Mouse (Mus musculus) R1 (cell line): Measurements from ENCODE around the gene Zfp575.

ENCODE experiments used
- DNase-seq: peaks from one replicate; pipeline ENCODE4 v3.0.0-alpha.2; 2018; ENCODE audit warnings: low read depth, low spot score

Zfp575 gene

DNA sequence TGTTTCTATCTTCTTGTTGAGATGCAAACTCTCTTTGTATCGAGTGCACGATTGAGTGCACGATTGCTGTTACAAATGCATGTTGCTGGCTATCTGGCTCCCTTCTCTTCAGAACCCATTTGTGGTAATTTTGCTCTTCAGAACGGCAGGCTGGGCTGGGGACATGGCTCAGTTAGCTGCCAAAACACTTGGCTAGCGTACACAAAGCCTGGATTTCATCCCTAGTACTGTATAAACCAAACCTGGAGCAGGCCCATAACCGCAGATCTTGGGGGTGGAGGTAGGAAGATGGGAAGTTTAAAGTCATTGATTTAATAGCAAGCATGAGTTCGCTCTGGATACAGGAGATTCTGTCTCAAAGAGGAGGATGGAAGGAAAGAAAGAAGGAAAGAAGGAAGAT, 18.1 kb upstream of the Zfp575 start:
- DNase-seq = no peak

DNA sequence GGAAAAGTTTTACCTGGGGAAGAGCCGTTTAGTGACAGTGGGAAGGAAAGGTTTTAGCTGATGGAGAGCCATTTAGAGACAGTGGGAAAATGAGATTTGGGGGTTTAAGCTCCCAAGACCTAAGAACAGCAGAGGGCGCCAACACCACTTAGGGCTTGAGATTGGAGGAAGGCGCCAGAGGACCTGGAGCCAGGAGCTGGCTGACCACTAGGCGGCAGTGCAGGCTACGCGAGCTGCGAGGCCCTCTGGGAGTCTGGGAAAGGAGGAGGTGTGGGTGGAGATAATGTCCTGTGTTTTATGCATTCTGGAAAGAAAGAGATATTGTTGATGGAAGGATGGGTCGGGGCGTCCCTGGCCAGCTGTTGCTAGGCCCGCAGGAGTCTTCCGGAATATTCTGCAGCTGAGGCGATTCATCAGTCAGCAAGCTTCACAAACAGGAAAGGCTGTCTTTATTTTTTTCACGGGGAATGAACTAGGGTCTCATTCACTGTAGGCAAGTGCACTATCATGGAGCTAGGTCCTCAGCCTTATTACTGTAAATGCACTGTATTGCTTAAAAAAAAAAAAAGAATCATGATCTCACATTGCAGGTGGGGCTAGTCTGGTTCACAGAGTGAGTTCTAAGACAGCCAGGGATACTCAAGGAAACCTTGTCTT, 13.6 kb upstream of the Zfp575 start:
- peak; percentile 95 for DNase-seq

DNA sequence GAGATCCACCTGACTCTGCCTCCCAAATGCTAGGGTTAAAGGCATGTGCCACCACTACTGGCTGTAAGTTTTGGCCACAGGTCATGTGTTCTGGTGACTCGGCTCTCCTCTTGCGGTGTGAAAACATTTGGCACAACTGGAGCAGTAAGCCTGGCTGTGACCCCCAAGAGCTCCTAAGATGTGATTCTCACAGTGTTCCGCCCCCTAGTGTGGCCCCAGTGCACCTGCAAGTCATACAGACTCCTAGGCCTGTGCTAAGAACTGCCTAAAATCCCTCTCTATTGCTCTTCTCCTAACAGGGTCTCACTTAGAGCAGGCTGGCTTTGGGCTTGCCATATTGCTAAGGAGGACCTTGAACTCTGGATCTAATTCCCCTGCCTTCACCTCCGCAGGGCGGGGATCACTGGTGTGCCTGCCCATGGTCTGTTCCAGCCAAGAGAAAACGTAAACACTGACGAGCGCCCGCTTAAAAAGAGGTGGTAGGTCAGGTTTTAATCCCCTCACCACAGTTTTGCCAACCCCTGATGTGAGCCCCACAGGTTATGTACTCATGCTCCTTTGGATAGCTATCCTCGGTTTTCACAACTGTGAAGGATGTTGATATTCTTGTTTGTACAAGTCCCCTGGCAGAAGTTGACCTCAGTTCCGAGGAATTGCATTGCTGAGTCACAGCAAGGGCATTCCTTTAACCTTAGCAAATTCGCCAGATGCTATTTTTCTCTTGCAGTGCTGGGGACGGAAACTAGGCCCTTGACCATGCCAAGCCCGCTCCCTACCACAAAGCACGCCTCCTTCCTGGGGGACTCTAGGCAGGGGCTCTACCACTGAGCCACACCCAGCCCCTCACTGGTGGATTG, 12.0 kb upstream of the Zfp575 start:
- DNase-seq = peak; percentile 77

DNA sequence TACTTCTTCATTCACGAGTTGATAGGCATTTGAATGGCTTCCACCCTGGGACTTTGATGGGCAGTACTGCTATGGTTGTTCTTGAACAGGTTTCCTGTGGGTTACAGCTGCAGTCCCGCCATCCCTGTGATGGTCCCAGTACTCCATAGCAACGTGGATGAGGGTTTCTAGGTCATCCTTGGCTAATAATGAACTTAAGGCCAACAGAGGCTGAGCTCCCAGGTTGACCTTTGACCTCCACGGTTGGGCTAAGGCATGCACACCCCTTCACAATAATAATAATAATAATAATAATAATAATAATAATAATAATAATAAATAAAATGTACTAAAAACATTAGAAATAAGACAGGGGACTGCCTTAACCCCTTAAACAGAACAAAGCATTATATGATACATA, 10.7 kb upstream of the Zfp575 start:
- no peak for DNase-seq

DNA sequence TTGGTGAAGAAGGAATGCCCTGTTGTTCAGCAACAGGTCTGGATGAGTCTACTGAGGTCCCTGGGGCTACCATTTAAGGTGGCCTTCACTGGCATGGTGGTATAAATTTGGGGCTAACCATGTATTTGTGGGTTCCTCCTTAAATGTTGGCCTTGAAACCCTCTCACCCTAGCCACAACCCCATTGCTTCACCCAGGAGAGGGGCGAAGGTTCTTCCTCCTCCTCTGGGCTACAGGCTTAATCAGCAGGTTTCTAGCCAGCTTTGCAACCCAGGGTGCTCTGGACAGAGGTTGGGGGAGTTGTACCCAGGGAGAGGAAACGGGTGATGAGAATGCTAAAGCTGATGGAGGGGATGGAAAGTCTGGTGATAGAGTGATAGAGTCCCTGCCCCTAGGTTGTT, 8.0 kb upstream of the Zfp575 start:
- DNase-seq = no peak

DNA sequence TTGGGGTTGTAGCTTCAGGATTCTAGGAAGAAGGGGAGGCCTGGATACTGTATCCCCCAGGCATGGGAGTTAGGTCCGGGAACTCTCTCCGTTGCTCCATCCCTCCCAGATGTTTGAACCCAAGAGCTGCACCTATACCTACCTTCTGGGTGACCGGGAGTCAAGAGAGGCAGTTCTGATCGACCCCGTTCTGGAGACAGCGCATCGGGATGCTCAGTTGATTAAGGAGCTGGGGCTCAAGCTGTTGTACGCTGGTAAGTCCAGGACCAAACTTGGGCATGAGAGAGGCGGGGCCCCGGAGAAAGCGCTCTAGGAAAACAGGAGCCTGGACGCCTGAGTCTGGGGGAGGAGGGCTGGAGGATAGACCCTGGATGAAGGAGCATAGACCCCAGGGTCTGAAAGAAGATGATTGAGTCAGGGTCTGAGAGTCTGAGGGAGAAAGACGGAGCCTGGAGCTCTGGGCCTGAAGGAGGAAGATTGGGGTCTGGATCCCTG, 6.9 kb upstream of the Zfp575 start:
- DNase-seq = peak; percentile 47

DNA sequence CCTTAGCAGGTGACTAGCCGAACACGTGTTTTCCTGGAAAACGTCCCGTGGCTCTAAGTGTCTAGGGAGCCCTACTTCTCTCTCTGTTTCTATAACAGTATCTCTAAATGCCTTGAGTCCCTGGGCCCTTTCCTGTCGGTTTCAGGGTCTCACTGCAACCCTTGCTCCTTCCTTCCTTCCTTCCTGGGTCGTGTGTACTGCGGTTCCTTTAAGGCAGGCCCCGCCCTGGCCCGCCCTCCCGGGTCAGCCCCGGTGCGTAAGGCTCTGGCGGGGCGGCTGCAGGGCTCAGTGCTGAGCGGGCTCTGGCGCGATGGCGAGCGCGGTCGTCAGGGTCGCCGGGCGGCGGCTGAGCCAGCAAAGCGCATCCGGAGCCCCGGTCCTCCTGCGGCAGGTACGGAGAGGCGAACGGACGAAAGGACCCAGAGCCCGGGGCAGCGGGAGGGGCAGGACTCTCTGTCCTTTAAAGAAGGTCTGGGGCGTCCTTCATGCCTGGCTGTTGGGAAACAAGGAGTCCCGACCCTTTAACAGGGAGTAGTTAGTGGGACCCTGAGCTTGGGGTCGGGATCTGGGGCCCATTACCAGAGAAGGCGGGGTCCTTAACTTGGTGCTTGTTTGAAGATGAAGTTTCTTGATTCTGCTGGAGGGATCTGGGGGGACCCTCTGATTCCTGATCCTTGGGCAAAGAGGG, 6.3 kb upstream of the Zfp575 start:
- DNase-seq = peak; percentile 78

DNA sequence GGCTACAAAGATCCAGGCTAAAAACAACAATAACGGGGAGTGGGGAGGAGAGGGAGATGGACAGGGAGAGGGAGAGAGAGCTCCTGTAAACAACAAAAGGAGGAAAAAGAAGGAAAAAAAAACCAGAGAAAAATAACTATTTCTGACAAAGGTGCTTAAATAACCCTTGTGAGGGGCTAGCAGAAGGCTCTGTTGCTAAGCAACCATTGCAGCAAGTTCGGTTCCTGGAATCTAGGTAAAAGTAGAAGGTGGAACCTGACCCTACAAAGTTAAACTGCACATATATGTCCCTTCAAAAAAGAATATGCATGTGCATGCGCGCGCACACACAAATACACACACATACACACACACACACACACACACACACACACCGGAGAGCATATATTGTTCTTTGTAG, 5.3 kb upstream of the Zfp575 start:
- peak; percentile 53 for DNase-seq

DNA sequence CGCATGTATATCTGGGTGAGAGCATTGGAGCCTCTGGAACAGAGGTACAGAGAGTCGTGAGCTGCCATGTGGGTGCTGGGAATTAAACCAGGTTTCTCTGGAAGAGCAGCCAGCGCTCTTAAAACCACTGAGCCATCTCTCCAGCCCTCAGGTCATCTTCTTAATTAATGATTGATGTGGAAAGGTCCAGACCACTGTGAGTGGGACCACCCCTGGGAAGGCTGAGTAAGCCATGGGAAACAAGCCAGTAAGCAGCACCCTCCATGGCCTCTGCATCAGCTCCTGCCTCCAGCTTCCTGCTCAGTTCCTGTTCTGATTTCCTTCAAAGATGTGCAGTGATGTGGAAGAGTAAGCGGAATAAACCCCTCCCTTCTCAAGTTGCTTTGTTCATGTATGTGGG, 4.7 kb upstream of the Zfp575 start:
- no peak for DNase-seq

DNA sequence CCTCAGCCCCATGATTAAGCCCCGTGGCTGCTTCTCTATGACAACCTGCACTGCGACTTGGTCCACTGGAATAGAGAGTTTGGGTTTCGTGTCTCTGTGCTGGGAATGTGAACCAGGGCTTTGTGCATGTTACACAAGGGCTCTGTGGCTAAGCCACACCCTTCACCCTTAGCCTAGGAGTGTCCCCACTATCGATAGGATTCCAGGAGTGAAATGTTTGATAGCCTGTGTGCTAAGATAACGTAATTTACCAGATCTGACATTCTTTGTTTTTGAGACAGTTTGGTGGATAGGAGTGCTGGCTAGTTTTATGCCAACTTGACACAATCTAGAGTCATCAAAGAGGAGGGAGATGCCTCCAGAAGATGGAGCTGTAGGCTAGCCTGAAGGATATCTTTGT, 4.3 kb upstream of the Zfp575 start:
- DNase-seq = no peak

DNA sequence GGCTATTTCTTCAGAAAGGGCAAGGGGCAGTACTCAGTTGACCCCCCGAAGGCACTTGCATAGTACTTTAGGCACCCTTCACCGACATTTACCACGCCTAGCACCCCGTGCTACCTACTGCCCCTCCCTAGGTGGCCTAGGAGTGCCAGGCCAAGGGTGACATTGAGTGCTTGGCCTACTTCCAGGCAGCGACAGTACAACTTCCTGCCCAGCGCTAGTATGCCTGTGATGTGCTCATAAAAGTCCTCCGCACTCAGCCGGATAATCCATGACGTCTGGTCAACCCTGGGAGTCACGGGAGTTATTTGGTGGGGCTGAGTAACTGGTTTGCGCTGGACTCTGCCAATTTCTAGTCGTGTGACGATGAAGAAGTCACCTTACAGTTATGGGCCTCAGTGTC, 895 bp upstream of the Zfp575 start:
- DNase-seq = no peak

DNA sequence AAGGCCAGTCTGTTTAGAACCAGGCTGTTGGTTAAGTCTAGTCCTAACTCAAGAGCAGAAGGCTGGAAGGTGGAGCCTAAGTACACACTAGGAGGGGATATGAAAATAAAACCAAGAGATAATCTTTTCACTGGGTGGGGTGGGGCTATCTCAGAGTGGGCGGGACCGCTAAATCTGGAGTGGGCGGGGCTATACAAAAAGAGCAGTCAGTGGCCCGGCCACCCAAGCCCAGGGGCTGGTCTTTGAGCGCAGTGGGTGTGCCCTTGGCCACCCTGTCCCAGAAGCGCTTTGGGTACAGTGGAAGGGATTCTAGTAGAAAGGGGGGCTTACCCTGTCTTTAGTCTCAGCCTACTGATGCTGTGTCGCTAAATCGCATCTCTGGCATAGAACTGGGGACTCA, 613 bp downstream of the Zfp575 start:
- DNase-seq = no peak

DNA sequence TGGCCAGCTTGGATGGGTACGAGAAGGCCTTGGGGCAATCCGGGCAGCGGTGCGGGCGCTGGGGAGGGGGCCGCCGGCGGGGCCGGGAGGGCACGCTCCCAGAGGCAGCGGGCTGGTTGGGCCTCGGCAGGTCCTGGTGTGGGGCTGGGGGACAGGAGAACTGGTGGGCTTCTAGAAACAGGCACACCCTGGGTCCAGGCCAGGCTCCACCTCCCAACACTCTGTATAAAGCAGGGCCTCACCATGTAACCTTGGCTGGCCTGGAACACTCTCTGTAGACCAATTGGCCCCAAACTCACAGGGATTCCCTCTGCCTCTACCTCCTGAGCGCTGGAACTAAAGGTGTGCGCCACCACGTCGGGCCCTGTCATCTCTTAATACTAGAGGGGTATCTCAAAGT, 1.4 kb downstream of the Zfp575 start:
- DNase-seq = peak; percentile 44

DNA sequence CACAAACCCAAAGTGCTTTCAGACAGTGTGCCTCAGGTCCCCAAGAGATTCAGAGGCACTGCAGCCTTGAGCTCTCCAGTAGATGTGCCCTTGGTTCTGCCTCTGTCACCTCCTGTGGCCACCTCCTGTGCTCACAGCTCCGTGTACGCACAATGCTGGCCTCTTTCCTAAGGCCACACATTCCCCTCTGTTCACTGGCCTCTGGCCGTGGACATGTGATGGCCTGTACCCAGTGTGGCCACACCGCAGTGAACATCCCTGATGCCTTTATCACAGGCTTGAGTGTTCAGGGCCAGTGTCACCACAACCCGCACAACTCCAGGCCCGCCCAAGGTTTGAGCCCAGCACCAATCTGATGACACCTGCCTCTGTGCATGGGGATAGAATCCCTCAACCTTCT, 2.6 kb downstream of the Zfp575 start:
- no peak for DNase-seq

DNA sequence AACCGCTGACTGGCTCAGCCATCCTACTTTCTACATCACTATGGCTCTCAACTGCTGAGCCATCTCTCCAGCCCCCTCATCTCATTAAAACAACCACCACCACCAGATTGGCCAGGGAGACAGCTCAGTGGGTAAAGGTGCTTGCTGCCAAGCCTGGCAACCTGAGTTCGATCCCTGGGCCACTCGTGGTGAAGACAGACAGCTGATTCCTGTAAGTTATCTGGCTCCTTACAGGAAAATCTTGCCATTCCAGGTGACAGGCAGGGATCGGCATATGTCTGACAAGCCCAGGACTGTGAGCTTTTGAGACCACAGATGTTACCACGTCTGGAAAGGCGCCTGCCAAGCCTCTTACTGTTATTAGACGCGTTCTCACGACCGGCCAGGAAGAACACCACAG, 9.6 kb downstream of the Zfp575 start:
- no peak for DNase-seq

DNA sequence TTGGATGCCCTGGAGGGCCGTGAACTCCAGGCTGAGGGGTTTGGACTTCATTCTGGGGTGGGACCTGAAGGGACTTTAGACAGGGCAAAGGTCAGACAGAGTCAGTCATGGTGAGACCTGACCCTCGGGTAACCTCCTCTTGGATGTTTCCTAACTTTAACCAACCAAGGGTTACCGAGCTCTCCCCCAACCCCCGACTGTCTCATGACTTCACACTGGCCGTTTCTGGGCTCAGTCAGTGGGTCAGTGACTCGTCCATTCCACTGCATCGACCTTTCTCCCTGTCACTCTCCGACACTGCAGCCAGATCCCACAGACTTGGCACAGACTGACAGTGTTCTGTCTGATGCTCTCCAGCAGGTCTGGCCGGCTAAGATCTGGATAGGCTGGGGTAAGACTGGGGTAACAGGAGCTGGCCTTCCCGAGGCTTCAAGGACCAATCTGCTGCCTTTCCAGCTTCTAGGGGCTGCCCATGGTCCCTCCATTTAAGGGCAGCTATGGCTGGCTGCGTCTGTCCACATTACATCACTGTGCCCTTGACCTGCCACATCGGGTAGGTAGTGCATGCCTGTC, 13.1 kb downstream of the Zfp575 start:
- no peak for DNase-seq

DNA sequence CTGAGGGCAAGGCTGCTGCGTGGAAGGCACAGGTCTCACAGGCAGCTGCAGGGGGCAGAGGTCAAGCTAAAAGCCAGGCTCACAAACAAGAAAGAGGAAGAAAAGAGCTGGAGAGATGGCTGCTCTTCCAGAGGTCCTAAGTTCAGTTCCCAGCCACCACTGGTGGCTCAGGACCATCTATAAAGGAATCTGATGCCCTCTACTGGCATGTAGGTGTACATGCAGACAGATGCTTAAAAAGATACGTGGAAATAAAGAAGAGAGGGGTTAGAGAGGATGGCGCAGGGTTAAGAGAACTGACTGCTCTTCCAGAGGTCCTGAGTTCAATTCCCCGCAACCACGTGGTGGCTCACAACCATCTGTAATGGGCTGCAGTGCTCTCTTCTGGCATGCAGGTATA, 15.0 kb downstream of the Zfp575 start:
- peak; percentile 69 for DNase-seq

DNA sequence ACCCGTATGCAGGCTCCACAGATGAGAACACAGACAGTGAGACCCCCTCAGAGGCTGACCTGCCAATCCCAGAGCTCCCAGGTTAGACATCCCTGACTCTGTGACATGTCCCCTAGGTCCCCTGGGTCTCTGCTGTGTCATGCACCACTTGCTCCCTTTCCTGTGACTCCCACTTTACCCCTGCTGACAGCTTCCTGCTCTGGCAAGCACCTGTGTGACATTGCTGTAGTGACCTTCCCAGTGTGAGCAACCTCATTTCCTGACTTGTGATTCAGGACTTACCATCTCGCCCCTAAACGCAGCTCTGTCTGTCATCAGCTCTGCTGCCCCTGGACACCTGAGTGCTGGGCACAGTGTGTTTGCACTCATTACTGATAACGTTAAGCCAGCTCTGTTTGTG, 16.4 kb downstream of the Zfp575 start:
- no peak for DNase-seq

DNA sequence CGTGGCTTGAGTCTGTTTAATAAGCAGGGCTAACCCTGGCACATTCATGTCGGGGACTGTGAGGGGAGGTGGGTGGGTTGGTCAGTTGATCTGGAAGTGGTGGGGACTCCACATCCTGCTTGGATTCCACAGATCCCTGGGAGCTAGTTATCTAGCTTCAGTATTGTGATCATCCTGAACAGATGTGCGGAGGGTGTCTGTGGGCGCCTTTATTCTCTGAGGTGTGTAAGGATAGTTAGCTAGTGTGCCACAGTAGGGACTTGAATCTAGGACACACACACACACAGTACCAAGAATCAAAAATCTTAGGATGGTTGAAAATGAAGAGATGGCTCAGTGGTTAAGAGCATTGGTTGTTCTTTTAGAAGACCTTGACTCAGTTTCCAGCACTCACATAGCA, 18.9 kb downstream of the Zfp575 start:
- DNase-seq = no peak

DNA sequence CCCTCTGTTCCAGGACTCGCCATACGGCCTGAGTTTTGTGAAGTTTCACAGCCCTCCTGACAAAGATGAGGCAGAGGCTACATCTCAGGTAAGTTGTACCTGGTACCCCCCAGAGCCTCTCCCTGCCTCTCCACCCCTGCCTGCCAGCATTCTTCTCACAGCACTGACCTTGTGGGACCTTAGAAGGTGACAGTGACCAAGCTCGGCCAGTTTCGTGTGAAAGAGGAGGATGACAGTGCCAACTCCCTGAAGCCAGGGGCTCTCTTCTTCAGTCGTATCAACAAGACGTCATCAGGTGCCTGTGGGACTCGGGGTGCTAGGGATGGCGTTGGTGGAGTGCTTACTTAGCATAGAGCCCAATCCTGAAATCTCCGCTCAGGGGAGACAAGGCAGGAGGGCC, 21.2 kb downstream of the Zfp575 start:
- DNase-seq = no peak

DNA sequence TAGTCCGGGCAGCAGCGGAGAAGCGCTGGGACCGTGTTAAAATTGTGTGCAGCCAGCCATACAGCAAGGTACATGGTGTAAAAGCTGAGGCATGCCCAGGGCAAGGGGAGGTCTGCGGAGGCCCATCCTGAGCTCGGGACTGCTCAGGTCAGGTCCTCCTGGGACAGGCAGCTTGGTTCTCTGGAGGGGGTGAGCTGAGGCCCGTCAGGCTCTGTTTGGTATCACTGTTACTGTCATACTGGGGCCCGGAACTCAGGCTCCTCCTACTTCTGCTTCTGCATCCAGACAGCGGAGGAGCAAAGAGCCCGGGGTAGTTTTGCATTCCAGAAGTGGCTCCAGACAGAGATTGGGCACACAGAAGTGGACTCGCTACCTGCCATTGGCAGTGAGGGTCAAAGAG, 21.8 kb downstream of the Zfp575 start:
- DNase-seq = no peak

DNA sequence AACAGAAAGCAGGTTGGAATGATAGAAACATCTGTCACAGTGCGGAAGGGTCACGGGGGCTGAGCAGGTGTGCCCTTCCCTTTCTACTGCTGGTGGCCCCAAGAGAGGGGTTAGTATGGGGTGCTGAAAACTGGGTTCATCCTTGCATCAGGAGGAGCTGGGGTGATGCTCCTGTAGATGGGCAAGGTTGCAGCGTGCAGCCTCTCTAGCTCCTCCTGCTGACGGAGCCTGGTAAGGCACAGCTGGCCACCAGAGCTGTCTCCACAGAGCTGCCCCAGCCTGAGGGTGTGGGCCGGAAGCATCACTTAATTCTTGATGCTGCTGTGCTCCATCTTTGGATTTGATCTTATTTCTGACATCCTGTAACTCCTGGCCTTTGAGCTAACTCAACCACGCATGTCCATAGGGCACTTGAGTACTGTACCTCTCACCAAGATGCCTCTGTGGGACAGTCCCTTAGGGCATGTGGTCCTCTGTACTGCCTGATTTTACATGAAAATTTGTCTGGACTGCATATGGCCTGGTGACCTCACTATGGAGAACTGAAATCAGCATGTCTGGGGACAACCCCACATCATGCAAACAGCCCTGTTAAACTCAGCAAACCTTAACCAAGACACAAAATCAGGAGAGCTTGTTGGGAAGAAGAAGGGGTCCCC, 22.7 kb downstream of the Zfp575 start:
- DNase-seq = peak; percentile 75
